Mouse (Mus musculus) embryonic facial prominence, embryonic 15.5 days (tissue): ENCODE measurements around the gene Hopx. TPM values are rescaled to one million over a fixed set of nuclear protein-coding genes. Genes with fewer than 3 reads are reported as not detected.
"Not testable (repeated sequence)": the region's sequence is repeated elsewhere in the genome, so short reads cannot be mapped to it uniquely, and the experiment has no call there.

Experiments used
- ATAC-seq: fragments of 200-750 bp; cut with Nextera tagmentation; 2 replicates; pipeline ENCODE4 v1.8.0; 2017; ENCODE audit warnings: low read depth, moderate TSS enrichment; ENCODE audit not compliant: insufficient number of reproducible peaks, low FRiP score, low TSS enrichment
- H3K27ac ChIP-seq: fragments of 300-500 bp; sonication (generic); replicated peaks from 2 replicates; pipeline ENCODE4 v1.5.1; 2015; ENCODE audit warnings: mild to moderate bottlenecking, inconsistent platforms
- H3K27me3 ChIP-seq: fragments of 300-500 bp; sonication (generic); 2 replicates; pipeline ENCODE4 v1.6.1; 2015; ENCODE audit warnings: inconsistent platforms
- H3K36me3 ChIP-seq: fragments of 300-500 bp; sonication (generic); 2 replicates; pipeline ENCODE4 v1.6.1; 2015; ENCODE audit warnings: mild to moderate bottlenecking, inconsistent platforms
- H3K4me1 ChIP-seq: fragments of 300-500 bp; sonication (generic); 2 replicates; pipeline ENCODE4 v1.6.1; 2015; ENCODE audit warnings: inconsistent platforms
- H3K4me2 ChIP-seq: fragments of 300-500 bp; sonication (generic); replicated peaks from 2 replicates; pipeline ENCODE4 v1.6.1; 2015; ENCODE audit warnings: mild to moderate bottlenecking, inconsistent platforms
- H3K4me3 ChIP-seq: fragments of 300-500 bp; sonication (generic); replicated peaks from 2 replicates; pipeline ENCODE4 v1.5.1; 2015; ENCODE audit warnings: mild to moderate bottlenecking, inconsistent platforms
- H3K9ac ChIP-seq: fragments of 300-500 bp; sonication (generic); 2 replicates; pipeline ENCODE4 v1.6.1; 2015; ENCODE audit warnings: inconsistent platforms
- H3K9me3 ChIP-seq: fragments of 300-500 bp; sonication (generic); replicated peaks from 2 replicates; pipeline ENCODE4 v1.6.1; 2016; ENCODE audit warnings: inconsistent platforms
- WGBS: fragments of 180-500 bp; shearing (Covaris S2); methylation state at CpG from one replicate; pipeline ENCODE4 v1.1.7; 2015; 5-methylcytosine and 5-hydroxymethylcytosine counted together
- polyA plus RNA-seq: library from polyadenylated mRNA; unstranded; fragments of >200 nt; fragmentation: Nextera tagmentation; extraction: Ambion mirVana; gene quantifications from 2 replicates; pipeline ENCODE4 v1.2.1, GENCODE M21; 2015

The Hopx gene
- polyA plus RNA-seq, 1 experiment from 2014 or later: 3.5 TPM

- peaks cover 10% of the 10 kb centered on the region; the same call in 1 of the 2 replicates for H3K27me3 ChIP-seq
- no peaks in the 10 kb centered on the region for H3K9me3 ChIP-seq
- ATAC-seq: no peak
- no peak overlapping the region for H3K4me3 ChIP-seq
- H3K36me3 ChIP-seq: no peaks in the 10 kb centered on the region
- peaks cover 12% of the 10 kb centered on the region; the same call in 1 of the 2 replicates for H3K4me1 ChIP-seq
- no peak overlapping the region for H3K4me2 ChIP-seq
- WGBS: 38% methylated on average over 11 of the region's 11 CpGs
- no peak overlapping the region for H3K9ac ChIP-seq
- no peak overlapping the region for H3K27ac ChIP-seq
These were observed 15.5 kb downstream of the Hopx start for GRCm38 (mm10) chr5:77099317-77099996.

GRCm38 (mm10) chr5:77098874-77099273 lies 16.0 kb downstream of the Hopx start:
- H3K27ac ChIP-seq: no peak overlapping the region
- no peak overlapping the region for H3K9ac ChIP-seq
- H3K9me3 ChIP-seq: no peaks in the 10 kb centered on the region
- no peak overlapping the region for H3K4me2 ChIP-seq
- H3K4me3 ChIP-seq: no peak overlapping the region
- H3K27me3 ChIP-seq: peaks cover 10% of the 10 kb centered on the region; the same call in 1 of the 2 replicates
- H3K4me1 ChIP-seq: peaks cover 16% of the 10 kb centered on the region; the same call in 1 of the 2 replicates
- no peak for ATAC-seq
- no peaks in the 10 kb centered on the region for H3K36me3 ChIP-seq
- WGBS: 73% methylated on average over 3 of the region's 3 CpGs

- WGBS: 25% methylated on average over 6 of the region's 6 CpGs
These were observed 17.2 kb downstream of the Hopx start for GRCm38 (mm10) chr5:77097686-77098085.

GRCm38 (mm10) chr5:77096194-77096593 lies 18.7 kb downstream of the Hopx start:
- H3K9ac ChIP-seq, H3K4me2 ChIP-seq, H3K27ac ChIP-seq, H3K36me3 ChIP-seq, H3K9me3 ChIP-seq, ATAC-seq, H3K4me3 ChIP-seq: not testable (repeated sequence)
- WGBS: 89% methylated on average over 3 of the region's 3 CpGs
- Histone ChIP-seq H3K4me1 (peaks cover 16% of the 10 kb centered on the region; the same call in 1 of the 2 replicates), H3K27me3 (peaks cover 14% of the 10 kb centered on the region; the same call in 1 of the 2 replicates)

More at GRCm38 (mm10) chr5:77097686-77098085, 17.2 kb downstream of the Hopx start:
- H3K27me3 ChIP-seq: peaks cover 14% of the 10 kb centered on the region; the same call in 1 of the 2 replicates
- H3K36me3 ChIP-seq: no peaks in the 10 kb centered on the region
- H3K4me2 ChIP-seq: no peak overlapping the region
- H3K4me1 ChIP-seq: peaks cover 16% of the 10 kb centered on the region; the same call in 1 of the 2 replicates
- H3K9me3 ChIP-seq: no peaks in the 10 kb centered on the region
- H3K4me3 ChIP-seq: no peak overlapping the region
- no peak for ATAC-seq
- no peak overlapping the region for H3K27ac ChIP-seq
- no peak overlapping the region for H3K9ac ChIP-seq

GRCm38 (mm10) chr5:77094510-77095491 lies 20.1 kb downstream of the Hopx start:
- H3K9me3 ChIP-seq: no peaks in the 10 kb centered on the region
- peak; percentile 63 for ATAC-seq
- WGBS: under 1% methylated on average over 69 of the region's 69 CpGs
- H3K27me3 ChIP-seq: peaks cover 14% of the 10 kb centered on the region; the same call in 1 of the 2 replicates
- H3K27ac ChIP-seq: no peak overlapping the region
- H3K36me3 ChIP-seq: no peaks in the 10 kb centered on the region
- peak overlapping the region; percentile 99 for H3K4me2 ChIP-seq
- H3K9ac ChIP-seq: peak overlapping the region; percentile 39
- peak overlapping the region; percentile 61 for H3K4me3 ChIP-seq
- H3K4me1 ChIP-seq: peaks cover 16% of the 10 kb centered on the region; the same call in 1 of the 2 replicates

GRCm38 (mm10) chr5:77093961-77094360 lies 21.0 kb downstream of the Hopx start:
- peak overlapping the region; percentile 99 for H3K4me2 ChIP-seq
- WGBS: 33% methylated on average over 8 of the region's 8 CpGs
- H3K9ac ChIP-seq: no peak overlapping the region
- peak overlapping the region; percentile 61 for H3K4me3 ChIP-seq
- H3K27me3 ChIP-seq: peaks cover 14% of the 10 kb centered on the region; the same call in 1 of the 2 replicates
- H3K36me3 ChIP-seq: no peaks in the 10 kb centered on the region
- no peak overlapping the region for H3K27ac ChIP-seq
- H3K4me1 ChIP-seq: peaks cover 16% of the 10 kb centered on the region; the same call in 1 of the 2 replicates
- ATAC-seq: no peak
- no peaks in the 10 kb centered on the region for H3K9me3 ChIP-seq

GRCm38 (mm10) chr5:77092531-77092930 lies 22.4 kb downstream of the Hopx start:
- WGBS: 67% methylated on average over 5 of the region's 5 CpGs
- no peaks in the 10 kb centered on the region for H3K9me3 ChIP-seq
- H3K4me3 ChIP-seq: no peak overlapping the region
- ATAC-seq: no peak
- H3K4me2 ChIP-seq: no peak overlapping the region
- H3K27ac ChIP-seq: no peak overlapping the region
- H3K36me3 ChIP-seq: no peaks in the 10 kb centered on the region
- peaks cover 14% of the 10 kb centered on the region; the same call in 1 of the 2 replicates for H3K27me3 ChIP-seq
- peaks cover 16% of the 10 kb centered on the region; the same call in 1 of the 2 replicates for H3K4me1 ChIP-seq
- no peak overlapping the region for H3K9ac ChIP-seq

GRCm38 (mm10) chr5:77091923-77092322 lies 23.0 kb downstream of the Hopx start:
- H3K9ac ChIP-seq: no peak overlapping the region
- WGBS: 82% methylated on average over 3 of the region's 3 CpGs
- no peak overlapping the region for H3K27ac ChIP-seq
- H3K9me3 ChIP-seq: no peaks in the 10 kb centered on the region
- H3K4me2 ChIP-seq: no peak overlapping the region
- H3K27me3 ChIP-seq: peaks cover 14% of the 10 kb centered on the region; the same call in 1 of the 2 replicates
- peaks cover 16% of the 10 kb centered on the region; the same call in 1 of the 2 replicates for H3K4me1 ChIP-seq
- no peak for ATAC-seq
- H3K36me3 ChIP-seq: no peaks in the 10 kb centered on the region
- no peak overlapping the region for H3K4me3 ChIP-seq

- H3K27ac ChIP-seq: no peak overlapping the region
- H3K9me3 ChIP-seq: no peaks in the 10 kb centered on the region
- H3K4me1 ChIP-seq: peaks cover 15% of the 10 kb centered on the region; the same call in 1 of the 2 replicates
- 65% methylated on average over 5 of the region's 5 CpGs for WGBS
- H3K4me3 ChIP-seq: no peak overlapping the region
- ATAC-seq: no peak
- no peaks in the 10 kb centered on the region for H3K36me3 ChIP-seq
- H3K27me3 ChIP-seq: peaks cover 6% of the 10 kb centered on the region; the same call in 1 of the 2 replicates
- no peak overlapping the region for H3K4me2 ChIP-seq
- no peak overlapping the region for H3K9ac ChIP-seq
These were observed 24.3 kb downstream of the Hopx start for GRCm38 (mm10) chr5:77090521-77091096.

GRCm38 (mm10) chr5:77089901-77090300 lies 25.0 kb downstream of the Hopx start:
- ATAC-seq: no peak
- Histone ChIP-seq H3K27ac (no peak overlapping the region), H3K27me3 (0 out of 2 replicates have a peak, but pooled peaks cover 5% of the 10 kb centered on the region), H3K4me3 (no peak overlapping the region), H3K4me1 (peaks cover 8% of the 10 kb centered on the region; the same call in 1 of the 2 replicates), H3K9me3 (no peaks in the 10 kb centered on the region), H3K9ac (no peak overlapping the region), H3K4me2 (no peak overlapping the region), H3K36me3 (no peaks in the 10 kb centered on the region)
- 69% methylated on average over 8 of the region's 8 CpGs for WGBS
